Mouse (Mus musculus) spleen, postnatal 14 days (tissue): ENCODE results near the gene Ifna4.
A peak's percentile ranks its signal among the peaks of the same experiment; 100 is the strongest.
"Not testable (repeated sequence)": the region's sequence is repeated elsewhere in the genome, so short reads cannot be mapped to it uniquely, and the experiment has no call there.

Source experiments
- DNase-seq, 2 experiments: peaks; one replicate each; pipeline ENCODE4 v3.0.0; 2021 to 2022; ENCODE audit warnings: low spot score in 2 of 2

Gene Ifna4

DNA sequence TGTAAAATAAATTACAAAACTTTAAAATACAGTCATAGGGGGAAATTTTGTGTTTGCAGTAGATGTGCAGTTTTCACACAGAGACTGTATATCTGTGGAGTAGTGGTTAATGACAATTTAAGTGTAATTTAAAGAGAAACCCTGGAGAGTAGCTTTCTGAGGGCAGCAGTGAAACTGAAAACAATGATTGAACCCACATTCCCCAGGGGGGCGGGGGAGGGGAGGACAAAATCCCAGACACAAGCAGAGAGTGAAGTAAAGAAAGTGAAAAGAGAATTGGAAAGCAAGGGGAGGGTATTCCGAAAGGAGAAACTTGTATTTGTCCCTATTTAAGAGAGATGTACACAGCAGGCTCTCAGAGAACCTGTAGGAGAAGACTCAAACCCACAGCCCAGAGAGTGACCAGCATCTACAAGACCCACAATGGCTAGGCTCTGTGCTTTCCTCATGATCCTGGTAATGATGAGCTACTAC, at the start of gene Ifna4:
Ifna4 (plus strand) TSS at position 424 of the 474 bp plus-strand sequence.
- DNase-seq = no peak

DNA sequence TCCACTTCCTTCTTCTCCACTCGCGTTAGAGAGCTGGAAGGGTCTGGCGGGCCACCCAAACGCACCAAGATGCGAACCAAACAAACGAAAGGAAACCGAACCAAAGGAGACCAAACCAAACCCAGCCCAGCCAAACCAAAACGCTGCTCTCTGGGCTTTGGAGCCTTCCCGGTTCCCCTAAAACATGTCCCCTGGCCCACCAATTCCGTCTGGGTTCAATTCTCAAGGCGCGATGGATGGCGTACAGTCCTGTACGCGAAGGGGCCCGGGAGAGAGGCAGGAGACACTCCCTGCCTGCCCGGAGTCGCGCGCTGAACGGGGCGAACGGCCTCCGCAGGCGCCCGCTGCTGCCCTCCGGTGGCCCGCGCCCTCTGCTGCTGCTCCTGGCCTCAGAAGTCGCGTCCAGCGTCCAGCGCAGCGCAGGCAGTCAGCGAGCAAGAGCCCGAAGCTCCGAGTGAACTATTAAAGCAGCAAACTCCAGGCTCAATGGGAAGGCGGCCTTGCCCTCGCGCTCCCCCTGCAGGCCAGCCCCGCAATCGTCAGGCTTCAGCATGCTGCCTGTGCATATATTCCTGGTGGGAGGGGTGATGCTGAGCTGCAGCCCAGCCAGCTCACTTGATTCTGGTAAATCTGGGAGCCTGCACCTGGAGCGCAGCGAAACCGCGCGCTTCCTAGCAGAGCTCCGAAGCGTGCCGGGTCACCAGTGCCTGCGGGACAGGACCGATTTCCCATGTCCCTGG, 47.6 kb upstream of the Ifna4 start, which contains the start of gene Gm13275:
Gm13275 (plus strand) TSS at position 552 of the 740 bp plus-strand sequence.
- peak; percentile 34 to 58 for DNase-seq

GRCm38 (mm10) chr4:88797097-88797496, 44.6 kb upstream of the Ifna4 start, which contains the start of gene Gm13279:
Gm13279 (plus strand) TSS chr4:88797397.
- DNase-seq = not testable (repeated sequence)

- DNase-seq = not testable (repeated sequence)
Observed at GRCm38 (mm10) chr4:88799365-88799764, 42.3 kb upstream of the Ifna4 start, which contains the start of gene Gm13285. Gm13285 (plus strand) TSS chr4:88799665.

- not testable (repeated sequence) for DNase-seq
Observed at GRCm38 (mm10) chr4:88802954-88803353, 38.7 kb upstream of the Ifna4 start, which contains the start of gene Gm13287. Gm13287 (plus strand) TSS chr4:88803254.

DNA sequence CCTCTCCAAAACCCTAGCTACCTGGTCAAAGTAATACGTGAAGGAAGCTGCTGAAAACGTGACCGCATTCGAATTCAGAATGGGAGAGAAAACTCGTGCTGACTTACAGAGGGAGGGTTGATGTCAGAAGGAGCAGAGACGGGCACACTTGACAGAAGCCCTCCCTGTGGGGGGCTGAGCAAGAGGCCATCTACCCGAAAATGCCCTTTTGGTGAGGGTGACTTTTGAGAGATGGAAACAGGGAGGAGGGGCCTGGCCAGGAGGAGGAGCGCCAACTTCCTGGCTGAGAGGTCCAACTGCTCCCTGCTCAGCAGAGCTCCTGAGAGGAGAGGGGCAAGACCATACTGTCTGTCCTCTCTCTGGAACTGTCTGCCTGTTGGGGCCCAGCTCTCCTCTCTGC, 36.4 kb upstream of the Ifna4 start, which contains the start of gene Gm13288:
Gm13288 (plus strand) TSS at position 301 of the 400 bp plus-strand sequence.
- DNase-seq = not testable (repeated sequence)

- not testable (repeated sequence) for DNase-seq
Observed at GRCm38 (mm10) chr4:88805761-88806160, 35.9 kb upstream of the Ifna4 start.

- DNase-seq = no peak
Observed at GRCm38 (mm10) chr4:88815928-88816327, 25.7 kb upstream of the Ifna4 start, which contains the start of gene Ifna7. Ifna7 (plus strand) TSS chr4:88816228.

DNA sequence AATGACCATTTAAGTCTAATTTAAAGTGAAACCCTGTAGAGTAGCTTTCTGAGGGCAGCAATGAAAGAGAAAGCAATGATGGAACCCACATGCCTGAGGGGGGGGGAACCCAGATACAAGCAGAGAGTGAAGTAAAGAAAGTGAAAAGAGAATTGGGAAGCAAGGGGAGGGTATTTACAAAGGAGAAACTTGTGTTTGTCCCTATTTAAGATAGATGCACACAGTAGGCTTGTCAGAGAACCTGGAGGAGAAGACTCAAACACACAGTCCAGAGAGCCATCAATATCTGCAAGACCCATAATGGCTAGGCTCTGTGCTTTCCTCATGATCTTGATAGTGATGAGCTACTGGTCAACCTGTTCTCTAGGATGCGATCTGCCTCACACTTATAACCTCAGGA, 22.0 kb upstream of the Ifna4 start, which contains the start of gene Ifna11:
Ifna11 (plus strand) TSS at position 301 of the 400 bp plus-strand sequence.
- no peak for DNase-seq

GRCm38 (mm10) chr4:88822995-88823394, 18.7 kb upstream of the Ifna4 start:
- no peak for DNase-seq

GRCm38 (mm10) chr4:88827116-88827515, 14.5 kb upstream of the Ifna4 start, which contains the start of gene Ifna6:
Ifna6 (plus strand) TSS chr4:88827416.
- DNase-seq = not testable (repeated sequence)

- no peak for DNase-seq
Observed at GRCm38 (mm10) chr4:88830523-88830922, 11.1 kb upstream of the Ifna4 start.

DNA sequence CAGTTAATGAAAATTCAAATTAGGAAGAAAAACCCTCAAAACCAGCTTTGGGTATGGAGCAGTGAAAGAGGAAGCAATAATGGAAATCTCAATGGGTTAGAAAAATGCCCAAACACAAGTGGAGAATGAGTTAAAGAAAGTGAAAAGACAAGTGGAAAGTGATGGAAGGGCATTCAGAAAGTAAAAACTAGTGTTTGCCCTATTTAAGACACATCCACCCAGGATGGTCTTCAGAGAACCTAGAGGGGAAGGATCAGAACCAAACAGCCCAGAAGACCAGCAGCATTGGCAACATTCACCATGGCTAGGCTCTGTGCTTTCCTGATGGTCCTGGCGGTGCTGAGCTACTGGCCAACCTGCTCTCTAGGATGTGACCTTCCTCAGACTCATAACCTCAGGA, 6.4 kb upstream of the Ifna4 start, which contains the start of gene Ifna5:
Ifna5 (plus strand) TSS at position 301 of the 400 bp plus-strand sequence.
- DNase-seq = not testable (repeated sequence)

DNA sequence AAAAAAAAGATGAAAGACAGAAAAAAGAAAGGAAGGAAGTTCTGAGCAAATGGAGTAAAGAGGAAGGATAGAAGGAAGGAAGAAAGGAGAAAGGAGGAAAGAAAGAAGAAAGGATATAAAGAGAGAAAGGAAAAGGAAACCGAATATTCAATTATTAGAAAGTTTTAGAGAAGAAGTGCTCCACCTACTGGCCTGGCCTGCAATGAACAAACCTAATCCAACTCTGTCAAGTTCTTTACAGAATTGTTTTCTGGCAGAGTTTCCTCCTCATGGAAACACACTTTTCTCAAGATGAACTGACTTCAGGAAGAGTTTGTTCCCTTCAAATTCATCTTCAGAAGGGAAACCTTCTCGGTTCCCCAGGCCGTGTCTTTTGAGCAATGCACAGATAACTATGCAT, 2.8 kb upstream of the Ifna4 start:
- DNase-seq = no peak

- no peak for DNase-seq
Observed at GRCm38 (mm10) chr4:88840058-88840457, 1.6 kb upstream of the Ifna4 start.

DNA sequence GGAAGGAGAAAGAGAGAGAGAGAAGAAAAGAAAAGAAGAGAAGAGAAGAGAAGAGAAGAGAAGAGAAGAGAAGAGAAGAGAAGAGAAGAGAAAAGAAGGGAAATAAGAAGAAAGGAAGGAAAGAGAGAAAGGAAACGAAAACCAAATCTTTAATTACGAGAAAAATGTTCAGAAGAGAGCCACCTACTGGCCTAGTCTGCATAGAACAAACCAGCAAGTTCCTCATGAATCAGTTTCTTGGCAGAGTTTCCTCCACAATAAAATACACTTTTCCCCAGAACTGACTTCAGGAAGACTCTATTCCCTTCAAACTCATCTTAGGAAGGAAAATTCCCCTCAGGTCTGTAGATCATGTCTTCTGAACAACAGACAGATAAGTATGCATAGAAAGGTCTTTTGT, 3.7 kb downstream of the Ifna4 start:
- no peak for DNase-seq

- DNase-seq = no peak
Observed at GRCm38 (mm10) chr4:88849698-88850097, 8.0 kb downstream of the Ifna4 start, which contains the start of gene Ifna1. Ifna1 (plus strand) TSS chr4:88850087.

- DNase-seq = no peak
Observed at GRCm38 (mm10) chr4:88851026-88851763, 9.5 kb downstream of the Ifna4 start.

GRCm38 (mm10) chr4:88859214-88859613, 17.6 kb downstream of the Ifna4 start:
- no peak for DNase-seq

DNA sequence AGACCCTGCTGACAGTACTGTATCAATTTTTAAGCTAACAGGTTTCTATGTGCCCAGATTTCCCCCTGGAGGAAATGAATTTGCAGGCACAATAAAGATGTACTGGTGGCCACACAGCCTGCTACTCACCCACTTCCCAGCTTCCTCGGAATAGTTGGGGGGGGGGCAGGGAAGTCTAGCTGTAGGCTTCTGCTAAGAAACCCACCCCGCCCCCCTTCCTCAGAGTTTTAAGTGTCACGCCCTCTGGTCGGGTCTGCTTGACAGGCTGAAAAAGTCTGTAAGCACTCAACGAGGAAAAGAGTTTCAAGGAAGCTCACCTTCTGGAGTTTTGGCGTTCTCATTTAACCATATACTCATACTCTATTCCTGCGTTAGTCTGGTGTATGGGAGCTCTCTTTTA, 21.6 kb downstream of the Ifna4 start:
- no peak for DNase-seq

DNA sequence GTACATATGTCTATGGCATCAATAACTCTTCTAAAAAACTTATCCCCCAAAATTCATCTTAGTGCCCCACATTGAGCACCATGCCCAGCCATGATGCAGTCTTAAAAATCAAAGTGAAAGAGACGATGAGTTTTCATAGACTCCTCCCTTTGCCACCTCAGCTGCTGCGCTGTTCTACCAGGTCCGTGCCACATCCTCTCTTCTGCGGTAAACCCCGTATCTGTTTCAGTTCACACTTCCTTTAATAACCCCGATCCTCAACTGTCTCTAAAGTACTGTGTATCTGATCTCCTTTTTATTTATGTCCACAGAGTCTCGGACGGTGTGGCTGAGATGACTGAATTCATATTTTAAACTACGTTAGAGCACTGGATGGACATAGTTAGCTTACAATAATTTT, 22.9 kb downstream of the Ifna4 start:
- DNase-seq = peak in 1 of 2 experiments; percentile 20

DNA sequence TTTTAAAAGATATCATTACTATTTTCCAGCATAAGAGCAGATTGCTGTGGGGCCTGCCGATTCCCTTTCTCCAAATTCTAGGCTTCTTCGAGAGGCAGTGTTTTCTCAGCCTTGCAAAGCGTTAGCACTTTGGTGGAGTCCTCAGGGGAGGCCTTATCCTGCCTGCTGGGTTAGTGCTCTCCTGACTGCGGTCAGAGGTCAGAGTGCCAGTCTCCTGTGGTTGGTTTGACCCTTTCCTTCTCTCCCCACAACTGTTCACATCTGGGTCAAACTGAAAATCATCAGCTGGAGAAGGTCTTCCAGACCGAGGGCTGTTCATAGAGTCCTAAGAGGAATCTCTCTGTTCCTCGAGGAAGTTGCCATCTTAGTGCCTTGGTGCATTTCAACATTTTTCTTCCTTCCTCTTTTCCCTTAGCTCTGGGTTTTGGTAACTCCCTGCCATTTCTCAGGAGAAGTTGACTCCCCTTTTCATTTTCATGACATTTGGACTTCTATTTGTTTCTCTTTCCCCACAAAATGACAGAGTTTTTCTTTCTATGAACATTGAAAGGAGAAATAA, 23.4 kb downstream of the Ifna4 start:
- DNase-seq = no peak
